Mouse (Mus musculus) heart, adult 9 months (tissue): ENCODE measurements around the gene Ramp2.
A peak's percentile ranks its signal among the peaks of the same experiment; 100 is the strongest.

Experiments used
- DNase-seq, 2 experiments: peaks; one replicate each; pipeline ENCODE4 v3.0.0; 2022; ENCODE audit warnings: low spot score in 2 of 2

The Ramp2 gene

DNA sequence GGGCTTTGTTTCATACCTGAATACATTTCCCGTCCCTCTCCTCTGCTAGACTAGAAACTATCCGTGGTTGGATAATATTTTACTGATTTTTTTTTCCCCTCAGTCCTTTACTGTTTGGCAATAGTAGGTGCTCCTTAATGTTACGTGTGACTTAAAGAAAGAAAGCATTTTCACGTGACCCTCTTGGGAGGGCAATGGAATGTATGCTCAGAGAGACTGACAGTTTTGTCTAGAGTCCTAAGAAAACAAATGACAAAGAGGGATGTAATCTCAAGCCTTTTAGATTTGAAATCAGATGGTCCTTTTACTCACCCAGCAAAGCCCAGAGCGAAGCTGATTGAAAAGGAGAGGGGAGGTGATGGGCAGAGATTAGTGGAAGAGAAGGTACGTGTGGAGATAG, 20.1 kb downstream of the Ramp2 start:
- no peak for DNase-seq

DNA sequence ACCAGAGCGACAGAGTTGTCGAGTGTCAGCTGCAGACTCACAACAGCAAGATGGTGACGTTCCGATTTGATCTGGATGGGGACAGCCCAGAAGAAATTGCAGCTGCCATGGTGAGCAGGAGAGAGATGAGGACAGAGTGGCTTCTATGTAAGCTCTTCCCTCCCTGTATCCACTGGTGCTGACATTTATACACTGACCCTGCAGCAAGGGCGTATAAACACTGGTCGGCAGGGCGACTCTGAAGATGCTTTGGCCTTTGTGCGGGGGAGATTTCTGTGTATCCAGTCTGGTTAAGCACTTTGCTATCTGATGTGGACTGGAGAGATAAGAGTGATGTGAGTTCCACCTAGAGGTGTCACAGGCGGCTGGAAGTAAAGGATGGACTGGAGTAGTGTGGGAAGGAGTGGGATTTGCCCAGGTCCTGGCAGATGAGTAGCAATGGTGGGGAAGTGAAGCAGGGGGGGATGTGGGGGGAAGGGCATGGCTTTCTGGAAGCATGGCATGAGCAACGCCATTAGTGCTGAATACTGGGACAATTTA, 23.8 kb downstream of the Ramp2 start:
- no peak for DNase-seq

DNA sequence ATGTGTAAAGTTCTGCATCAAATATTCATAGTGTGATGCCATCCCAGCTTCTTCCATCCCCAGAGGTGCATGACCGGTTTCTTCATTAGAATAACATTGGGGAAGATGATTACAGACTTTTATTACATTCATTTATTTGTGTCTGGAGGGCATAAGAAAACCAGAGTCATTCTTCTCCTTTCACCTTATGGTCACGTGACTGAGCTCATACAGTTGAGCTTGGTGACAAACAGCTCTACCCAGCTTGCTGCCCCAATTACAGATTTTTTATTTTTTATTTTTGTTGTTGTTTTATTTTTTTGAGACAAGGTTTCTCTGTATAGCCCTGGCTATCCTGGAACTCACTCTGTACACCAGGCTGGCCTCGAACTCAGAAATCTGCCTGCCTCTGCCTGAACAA, 26.6 kb downstream of the Ramp2 start:
- no peak for DNase-seq

DNA sequence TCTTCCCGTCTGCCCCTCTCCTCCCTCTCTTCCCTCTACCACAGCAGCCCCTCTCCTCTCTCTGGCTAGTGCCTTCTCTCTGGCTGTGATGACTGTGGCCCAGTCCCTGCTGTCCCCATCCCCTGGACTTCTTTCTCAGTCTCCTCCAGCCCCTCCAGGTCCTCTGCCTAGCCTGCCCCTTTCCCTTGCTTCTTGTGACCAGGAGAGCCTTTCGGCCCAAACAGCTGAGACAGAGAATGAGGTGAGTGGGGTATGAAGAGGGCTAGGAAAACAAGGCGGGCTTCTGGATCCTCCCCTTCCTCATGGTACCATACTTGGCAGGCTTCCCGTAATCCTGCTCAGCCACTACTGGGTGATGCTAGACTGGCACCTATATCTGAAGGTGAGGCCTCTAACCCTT, 29.5 kb downstream of the Ramp2 start:
- no peak for DNase-seq

DNA sequence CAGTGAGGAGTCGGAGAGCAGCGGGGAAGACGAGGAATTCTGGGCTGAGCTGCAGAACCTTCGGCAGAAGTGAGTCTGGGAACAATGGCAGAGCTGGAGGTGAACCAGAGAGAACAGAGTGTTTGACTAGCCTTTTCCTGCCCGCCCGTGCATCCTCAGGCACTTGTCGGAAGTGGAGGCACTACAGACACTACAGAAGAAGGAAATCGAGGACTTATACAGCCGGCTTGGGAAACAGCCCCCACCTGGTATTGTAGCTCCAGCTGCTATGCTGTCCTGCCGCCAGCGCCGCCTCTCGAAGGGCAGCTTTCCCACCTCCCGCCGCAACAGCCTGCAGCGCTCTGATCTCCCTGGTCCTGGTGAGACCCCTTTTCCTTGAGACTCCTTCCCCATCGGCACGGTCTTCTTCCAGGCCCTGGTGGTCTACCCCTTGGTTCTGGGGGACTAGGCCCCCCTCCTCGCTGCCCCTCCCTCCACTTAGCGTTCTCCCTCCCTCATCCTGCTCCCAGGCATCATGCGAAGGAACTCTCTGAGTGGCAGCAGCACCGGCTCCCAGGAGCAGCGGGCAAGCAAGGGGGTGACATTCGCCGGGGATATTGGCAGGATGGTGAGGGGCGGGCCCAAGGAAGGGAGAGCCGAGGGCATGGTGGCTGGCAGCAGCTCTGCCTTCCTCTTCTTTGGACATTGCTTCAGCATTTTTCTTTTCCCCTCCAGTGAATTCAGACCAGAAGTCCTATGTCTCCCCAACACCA, 30.7 kb downstream of the Ramp2 start:
- no peak for DNase-seq

DNA sequence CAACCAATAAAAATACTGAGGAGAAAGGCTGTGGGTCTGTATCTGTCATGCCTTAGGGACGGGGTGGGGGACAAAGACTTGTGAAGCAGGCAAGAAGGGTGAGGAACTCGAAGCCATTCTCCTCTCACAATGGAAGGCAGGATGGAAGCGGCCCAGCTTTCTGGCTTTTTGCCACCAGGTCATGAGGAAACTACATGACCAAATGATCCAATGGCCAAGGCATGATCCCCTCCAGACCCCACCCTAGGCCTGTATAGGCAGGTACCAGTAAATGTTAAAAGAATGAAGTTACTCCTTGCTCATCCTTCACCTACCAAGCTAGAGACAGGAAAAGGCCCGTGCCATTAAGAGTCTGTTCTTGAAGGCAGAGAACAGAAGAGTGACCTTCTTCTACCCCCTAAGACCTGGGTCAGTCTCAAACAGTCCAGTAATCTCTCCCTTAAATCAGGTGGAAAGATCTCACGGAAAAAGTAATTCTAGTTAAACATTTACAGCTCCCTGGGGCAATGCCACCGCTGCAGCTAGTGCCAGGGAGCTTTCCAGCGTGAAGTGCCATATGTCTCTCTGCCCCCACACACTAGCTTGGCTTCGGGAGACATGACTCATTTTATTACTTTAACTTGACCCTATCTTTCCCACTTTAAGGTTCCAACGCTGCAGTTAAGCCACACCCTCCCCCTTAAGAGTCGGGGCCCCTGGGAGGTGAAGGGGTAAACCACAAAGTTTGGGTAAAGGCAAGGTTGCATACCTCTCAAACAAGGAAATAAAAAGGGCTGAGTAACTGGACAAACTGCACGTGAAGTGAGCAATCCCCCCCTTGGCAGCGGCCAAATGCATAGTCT, 31.8 kb downstream of the Ramp2 start:
- DNase-seq: no peak

DNA sequence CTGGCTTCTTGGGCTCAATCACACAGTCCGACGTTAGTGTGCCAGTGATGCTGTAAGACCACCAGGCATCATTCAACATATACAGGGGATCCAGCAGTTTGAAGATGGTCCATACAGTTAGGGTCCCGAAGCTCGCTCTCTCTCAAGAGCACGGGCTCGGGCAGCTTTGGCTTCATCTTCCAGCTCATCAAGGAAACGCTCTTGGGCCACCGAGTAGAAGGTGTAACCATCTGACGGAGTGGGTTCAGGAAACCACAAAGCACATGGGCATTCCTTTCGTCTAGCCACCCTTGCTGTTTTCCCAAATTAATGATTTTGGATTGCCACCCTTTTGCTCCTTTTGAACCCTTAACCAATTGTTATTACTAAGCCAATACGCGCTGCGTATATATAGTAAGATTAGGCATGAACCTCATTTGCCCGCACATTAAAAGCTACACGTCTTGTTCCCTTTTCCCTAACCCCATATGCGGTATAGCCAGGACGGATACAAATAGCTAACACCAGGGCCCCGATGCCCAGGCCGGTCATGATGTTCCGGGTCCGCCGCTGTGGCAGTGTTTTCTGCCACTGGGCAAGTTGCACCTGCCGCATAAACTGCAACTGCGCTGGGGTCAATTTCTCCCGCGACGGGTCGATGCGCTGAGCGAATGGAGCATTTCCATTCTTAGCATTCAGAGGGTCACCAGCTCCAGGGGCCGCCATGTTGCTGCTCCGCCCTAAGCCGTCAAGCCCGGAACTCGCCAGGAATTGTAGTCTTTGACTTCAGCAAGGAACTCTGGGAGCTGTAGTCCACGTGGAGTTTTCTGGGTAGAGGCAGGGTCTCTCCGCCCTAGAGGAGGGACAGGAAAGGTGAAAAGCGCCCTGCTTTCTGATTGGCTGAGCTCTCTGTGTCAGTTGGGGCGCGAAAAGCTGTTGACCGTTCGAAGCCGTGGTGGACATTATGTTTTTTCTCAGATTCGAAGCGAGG, 32.7 kb downstream of the Ramp2 start, which contains the start of the genes Cntd1 and Coa3:
Cntd1 (plus strand) TSS at position 790 of the 970 bp plus-strand sequence.
Coa3 (minus strand) TSS at position 892 of the 970 bp plus-strand sequence.
- DNase-seq: peak; percentile 86 to 87

DNA sequence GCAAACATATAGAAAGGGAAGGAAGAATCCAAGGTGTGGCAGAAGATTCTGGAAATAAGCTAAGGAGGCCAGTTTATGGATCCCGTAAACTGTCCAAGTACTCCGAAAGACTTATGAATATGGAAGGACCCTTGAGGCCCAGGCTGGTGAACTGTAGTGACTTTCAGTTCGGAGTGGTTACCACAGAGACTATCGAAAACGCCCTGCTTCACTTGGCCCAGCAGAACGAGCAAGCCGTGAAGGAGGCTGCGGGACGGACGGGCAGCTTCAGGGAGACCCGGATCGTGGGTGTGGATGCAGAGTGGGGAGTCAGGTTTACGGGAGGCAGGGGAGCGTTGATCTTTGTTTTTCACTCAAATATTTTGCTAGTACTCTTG, 33.4 kb downstream of the Ramp2 start:
- DNase-seq: no peak

DNA sequence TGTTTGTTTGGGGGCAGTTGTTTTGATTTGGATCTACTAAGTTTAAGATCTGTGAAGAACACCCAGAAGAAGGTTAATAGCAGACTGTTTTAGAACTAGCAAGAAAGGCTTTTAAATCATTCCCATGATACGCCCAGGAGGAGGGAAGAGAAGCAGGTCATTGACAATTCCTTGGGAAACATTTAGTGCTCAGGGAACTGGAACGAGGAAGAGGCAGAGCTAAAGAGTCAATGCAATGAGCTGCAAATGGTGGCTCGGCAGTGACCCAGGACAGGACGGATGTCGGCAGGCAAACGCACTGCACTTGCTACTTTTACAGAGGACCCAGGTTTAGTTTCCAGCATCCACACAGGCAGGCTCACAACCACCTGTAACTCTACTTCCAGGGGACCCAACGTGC, 35.0 kb downstream of the Ramp2 start:
- no peak for DNase-seq

DNA sequence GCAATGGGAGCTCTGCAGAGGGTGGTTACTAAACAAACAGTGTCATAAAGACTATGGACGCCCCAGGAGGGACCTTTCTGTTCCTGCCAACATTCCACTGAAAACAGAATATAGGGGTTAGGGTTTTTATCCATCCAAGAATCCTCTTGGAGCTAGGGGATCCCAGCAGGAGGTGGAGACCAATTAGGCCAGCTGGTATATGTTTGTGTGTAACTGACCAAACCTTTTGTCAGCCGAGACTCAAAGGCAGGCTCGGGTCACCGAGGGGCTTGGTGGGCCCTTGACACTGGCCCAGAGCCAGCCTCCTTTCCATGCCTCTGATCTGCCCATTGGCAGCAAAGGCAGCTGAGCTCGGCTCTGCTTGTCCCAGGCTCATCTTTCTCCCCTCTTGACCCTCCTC, 37.1 kb downstream of the Ramp2 start:
- DNase-seq: no peak

DNA sequence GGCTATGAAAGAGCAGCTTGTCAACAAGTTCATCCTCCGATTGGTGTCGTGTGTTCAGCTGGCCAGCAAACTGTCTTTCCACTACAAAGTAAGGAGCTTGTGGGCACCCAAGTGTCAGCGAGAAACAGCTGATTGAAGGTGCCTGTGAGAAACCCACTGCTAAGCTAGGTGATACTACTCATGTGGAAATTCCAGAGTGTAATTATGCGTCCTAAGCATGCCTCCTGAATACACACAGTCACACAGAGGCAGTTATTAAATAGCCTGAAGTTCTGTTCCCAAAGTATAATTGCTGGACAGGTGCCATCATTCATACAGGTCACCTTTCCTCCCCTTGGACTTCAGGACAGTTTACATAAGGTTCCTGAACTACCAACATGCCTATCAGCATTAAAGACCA, 38.0 kb downstream of the Ramp2 start:
- no peak for DNase-seq

DNA sequence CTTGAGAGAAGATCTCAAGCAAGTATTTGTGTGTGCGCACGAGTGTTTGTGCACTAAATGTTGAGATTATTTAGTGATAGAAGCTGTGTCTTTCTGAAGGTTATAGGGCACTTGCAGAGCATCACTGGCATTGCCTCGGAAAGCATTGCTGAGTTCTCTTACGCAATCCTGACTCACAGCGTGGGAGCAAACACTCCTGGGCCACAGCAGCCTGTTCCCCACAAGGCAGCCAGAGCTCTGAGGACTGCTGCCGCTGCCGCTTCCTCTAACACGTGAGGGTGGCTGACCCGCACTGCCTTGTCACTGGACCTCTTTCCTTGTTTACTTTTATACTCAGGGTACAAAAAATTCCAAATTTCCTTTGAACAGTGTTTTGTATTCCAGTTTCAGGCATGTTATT, 41.5 kb downstream of the Ramp2 start:
- DNase-seq: peak; percentile 32 to 40

DNA sequence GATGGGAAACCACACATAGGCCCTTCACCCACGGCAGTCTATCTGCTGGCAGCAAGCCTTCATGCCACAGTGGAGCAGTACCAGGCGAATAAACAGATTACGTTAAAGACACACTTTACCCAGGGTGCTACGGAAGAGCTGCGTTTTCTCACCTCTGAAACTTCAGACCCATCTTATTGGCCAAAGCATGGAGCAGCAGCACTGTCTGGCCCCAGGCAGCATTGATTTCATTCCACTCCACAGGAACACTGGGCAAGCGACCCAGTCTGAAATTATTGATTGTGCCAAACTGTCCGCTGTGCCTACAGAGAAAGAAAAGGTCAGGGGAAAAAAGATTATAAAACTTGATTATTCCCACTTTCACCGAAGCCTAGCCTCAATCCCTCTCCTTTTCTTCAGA, 45.4 kb downstream of the Ramp2 start:
- DNase-seq: no peak

DNA sequence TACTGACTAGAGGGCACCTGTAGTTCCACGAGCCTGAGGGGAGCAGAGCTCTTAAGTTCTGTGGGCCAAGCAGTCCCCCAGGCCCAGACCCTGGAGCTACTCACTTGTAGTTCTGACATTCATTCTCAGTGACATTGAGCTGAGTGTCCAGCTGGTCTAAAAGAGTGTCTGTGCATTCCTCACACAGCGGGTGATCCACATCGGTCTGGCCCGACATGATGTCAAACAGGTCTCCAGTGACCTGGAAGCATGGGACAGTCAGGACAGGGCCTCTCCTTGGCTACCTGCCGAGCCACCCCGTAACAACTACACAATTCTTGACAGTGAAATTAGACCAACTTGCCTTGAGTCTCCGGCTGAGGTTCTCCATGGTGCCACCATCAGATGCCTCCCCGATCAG, 49.4 kb downstream of the Ramp2 start:
- no peak for DNase-seq

DNA sequence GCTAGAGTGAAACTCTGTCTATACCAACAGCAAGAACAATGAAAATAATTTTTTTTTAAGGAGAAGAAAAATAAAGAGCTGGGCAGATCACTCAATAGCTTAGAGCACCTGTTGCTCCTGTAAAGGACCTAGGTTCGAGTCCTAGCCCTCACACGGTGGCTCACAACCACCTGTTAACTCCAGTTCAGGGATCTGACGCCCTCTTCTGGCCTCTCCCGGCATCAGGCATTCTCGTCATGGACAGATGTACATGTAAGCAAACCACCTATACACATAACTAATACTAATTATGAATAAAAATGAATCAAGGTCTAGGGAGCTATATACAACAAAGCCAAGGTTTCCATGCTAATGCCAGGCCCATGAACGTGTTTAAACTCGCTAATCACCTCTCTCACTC, 55.1 kb downstream of the Ramp2 start:
- no peak for DNase-seq

DNA sequence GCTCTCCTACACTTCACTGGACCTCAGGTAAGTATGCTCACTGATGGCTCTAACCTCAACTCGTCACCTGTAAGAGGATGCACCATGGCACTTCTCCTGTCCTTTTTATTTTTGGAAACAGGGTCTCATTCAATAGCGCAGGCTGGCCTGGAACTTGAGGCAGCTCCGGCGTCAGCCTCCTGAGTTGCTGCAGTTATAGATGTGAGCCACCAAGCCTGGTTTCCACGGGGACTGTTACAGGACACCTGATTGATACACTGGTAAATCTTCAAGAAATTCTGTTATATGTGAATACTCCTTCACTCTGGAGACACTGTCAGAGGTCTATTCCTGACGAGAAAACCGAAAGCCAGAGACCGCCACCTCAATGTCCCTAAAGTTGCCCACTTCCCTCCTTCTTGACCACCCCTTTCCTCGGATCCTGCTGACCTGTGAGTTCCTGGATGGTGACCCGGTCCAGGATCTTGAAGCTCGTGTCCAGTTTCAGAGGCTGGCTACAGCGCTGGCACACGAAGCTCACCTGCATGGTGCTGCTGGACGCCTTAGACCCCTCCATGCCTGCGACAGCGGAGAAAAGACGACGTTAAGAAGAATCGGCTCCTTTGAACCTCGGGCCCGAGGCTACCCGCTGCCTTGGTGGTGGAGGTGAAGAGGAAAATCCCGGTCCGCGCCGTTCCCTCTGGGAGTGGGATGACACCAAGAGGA, 55.6 kb downstream of the Ramp2 start:
- DNase-seq: no peak

DNA sequence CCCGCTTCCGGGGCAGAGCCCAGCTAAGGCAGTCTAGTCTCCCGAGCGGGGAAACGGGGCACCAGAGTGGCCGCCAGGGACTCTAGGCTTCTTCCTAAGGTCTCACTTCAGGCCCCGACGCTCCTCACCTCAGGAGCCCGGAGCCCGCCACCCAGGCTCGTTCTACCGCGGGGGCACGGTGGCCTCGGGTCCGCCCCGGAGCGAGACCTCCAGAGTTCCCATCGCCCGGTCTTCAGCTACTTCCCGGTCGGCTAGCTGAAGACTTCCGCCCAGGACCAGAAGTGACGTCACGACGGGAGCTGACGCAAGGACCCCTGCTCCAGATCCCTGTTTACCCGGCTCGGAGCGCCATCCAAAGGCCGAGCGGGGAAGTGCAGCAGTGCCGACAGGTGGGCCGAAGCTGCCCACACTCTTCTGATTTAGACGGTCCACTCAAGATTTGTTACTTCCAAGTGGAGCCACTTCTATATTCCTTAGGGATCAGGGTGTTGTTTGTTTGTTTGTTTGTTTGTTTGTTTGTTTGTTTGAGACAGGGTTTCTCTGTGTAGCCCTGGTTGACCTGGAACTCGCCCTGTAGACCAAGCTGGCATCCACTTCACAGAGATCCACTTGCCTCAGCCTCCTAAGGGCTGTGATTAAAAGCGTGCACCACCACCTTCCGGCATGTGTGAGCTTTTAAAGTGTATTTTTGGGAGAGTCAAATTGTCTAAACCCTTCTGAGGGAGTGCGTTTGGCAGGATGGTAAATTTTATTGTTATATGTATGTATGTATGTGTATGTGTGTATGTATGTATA, 56.4 kb downstream of the Ramp2 start, which contains the start of gene Becn1:
Becn1 (minus strand) TSS at position 283 of the 795 bp plus-strand sequence.
- DNase-seq: peak; percentile 93 to 94

DNA sequence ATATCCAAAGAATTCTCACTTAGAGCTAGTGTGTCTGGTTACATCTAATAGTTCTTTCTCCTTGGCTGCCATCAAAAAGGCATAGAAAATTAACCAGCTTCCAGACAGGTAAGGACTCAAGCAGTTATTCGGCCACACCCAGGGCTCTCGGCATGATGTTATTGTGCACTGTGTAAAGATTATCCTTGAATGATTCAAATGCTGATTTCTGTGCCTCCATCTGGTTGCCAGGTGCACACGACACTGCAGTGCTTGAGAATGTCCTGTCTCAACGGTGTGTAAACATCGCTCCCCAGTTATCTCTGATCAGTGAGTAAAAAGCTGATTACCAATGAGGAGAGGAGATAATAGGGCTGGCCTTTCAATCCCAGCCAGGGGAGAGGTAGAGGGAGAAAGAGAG, 61.9 kb downstream of the Ramp2 start:
- no peak for DNase-seq
